Mouse (Mus musculus): Measurements from ENCODE around the gene Kalrn. TPM values are rescaled to one million over a fixed set of nuclear protein-coding genes. Genes with fewer than 3 reads are reported as not detected.
A peak's percentile ranks its signal among the peaks of the same experiment; 100 is the strongest.

Gene Kalrn
- polyA plus RNA-seq, 1 experiment from 2014 or later = 12.7 TPM

DNA sequence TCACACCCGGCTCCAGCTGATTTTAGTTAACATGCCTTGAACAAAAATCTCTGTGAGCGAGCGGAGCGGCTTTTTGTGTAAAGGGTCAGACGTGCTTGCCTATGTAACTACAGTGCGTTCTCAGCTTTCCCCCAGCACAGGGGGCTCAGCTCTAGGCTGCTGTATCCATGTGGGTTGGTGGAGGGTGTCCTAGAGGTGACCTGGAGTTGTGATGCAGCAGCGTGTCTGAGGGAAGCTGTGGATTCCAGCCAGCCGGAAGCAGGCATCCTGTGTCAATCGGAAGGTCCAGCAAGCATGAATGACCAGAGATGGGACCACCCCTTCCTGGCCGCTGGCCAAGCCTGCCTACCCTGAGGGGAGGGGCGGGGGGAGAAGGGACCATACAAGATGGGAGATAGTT lies 631.0 kb downstream of the Kalrn start:
- no peak overlapping the region for H3K9ac ChIP-seq
- H3K27me3 ChIP-seq = no peaks in the 10 kb centered on the region
- 64% methylated on average over 11 of the region's 11 CpGs for WGBS (ENCODE audit: insufficient replicate concordance)
- ATAC-seq (ENCODE audit: low read depth) (no peak), DNase-seq (no peak)
- H3K4me2 ChIP-seq = no peak overlapping the region
- no peaks in the 10 kb centered on the region for H3K9me3 ChIP-seq (replicated peaks)
- H3K4me3 ChIP-seq (replicated peaks) = no peak overlapping the region
- no peaks in the 10 kb centered on the region for H3K36me3 ChIP-seq
- no peak overlapping the region for H3K27ac ChIP-seq
- H3K4me1 ChIP-seq (replicated peaks) = peaks cover 42% of the 10 kb centered on the region

DNA sequence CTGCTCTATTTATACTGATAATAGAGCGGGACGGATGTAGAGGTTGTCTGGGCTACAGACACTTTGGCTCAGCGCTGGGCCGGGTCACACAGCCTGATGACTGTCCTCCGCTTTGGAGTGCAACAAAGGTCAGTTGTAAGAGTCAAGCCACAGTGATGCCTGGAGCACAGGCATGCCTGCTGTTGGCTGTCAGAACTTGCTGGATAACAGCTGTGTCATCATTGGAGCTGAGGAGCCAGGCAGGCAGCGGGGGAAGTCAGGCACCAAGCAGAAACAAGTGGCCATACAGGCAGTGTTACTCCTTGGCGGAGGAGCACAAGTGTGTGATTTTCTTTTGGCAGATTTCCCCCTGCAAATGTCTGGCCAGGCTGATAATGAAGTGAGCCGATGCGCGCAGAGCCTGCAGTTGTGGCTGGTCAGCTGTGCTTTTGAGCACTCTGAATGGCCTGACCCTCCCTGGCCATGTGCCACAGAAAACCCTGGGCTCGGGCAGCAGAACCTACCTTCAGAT lies 632.0 kb downstream of the Kalrn start:
- no peak overlapping the region for H3K4me3 ChIP-seq (replicated peaks)
- no peaks in the 10 kb centered on the region for H3K36me3 ChIP-seq
- H3K27ac ChIP-seq = no peak overlapping the region; the same call in 1 of the 2 replicates
- H3K27me3 ChIP-seq = no peaks in the 10 kb centered on the region
- H3K9ac ChIP-seq = no peak overlapping the region
- H3K4me2 ChIP-seq = no peak overlapping the region
- ATAC-seq (ENCODE audit: low read depth) (peak; percentile 27; the same call in 1 of the 2 replicates), DNase-seq (no peak)
- peaks cover 34% of the 10 kb centered on the region for H3K4me1 ChIP-seq (replicated peaks)
- WGBS (ENCODE audit: insufficient replicate concordance) = 37% methylated on average over 11 of the region's 11 CpGs
- H3K9me3 ChIP-seq (replicated peaks) = no peaks in the 10 kb centered on the region

DNA sequence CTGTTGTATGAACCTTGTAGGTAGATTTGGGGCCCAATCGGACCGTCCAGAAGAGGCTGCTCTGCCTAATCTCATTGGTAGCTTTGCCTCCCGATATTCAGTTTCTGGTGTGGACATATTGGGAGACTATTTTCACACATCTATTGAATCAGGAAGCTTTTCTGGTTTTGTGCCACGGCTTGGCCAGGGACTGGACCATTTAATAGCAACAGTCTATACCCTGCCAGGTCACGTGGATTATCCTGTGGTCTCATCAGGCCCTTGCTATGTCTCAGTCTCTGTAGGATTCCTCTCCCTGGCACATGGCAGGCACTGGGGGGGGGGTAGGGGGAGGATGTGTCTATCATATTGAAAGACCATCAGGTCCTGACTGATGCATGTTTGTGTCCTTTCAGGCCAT lies 633.2 kb downstream of the Kalrn start:
- H3K4me3 ChIP-seq (replicated peaks) = no peak overlapping the region
- no peaks in the 10 kb centered on the region for H3K9me3 ChIP-seq (replicated peaks)
- H3K9ac ChIP-seq = no peak overlapping the region
- no peaks in the 10 kb centered on the region for H3K27me3 ChIP-seq
- DNase-seq (no peak), ATAC-seq (ENCODE audit: low read depth) (no peak)
- H3K4me2 ChIP-seq = no peak overlapping the region
- peaks cover 27% of the 10 kb centered on the region for H3K4me1 ChIP-seq (replicated peaks)
- no peak overlapping the region for H3K27ac ChIP-seq
- WGBS (ENCODE audit: insufficient replicate concordance) = 65% methylated on average over 5 of the region's 5 CpGs
- H3K36me3 ChIP-seq = no peaks in the 10 kb centered on the region

DNA sequence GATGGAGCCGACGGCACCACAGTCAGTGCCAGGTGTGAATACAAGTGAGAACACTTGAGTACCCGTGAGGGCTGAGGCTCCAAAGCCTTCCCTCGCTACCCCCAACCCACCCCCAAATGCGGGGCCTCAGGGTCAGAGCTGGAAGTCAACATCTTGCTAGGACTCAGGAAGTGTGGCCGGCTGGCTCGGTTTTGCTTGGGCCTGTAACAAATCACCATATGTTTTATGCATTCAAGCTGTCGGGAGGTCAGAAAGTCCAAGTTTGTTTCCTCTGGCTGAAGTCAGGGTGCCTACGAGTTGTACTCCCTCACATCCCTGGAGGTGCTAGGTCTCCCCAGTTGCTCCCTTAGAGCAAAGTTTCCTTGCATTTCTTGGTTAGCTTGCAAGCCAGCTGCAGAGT lies 633.7 kb downstream of the Kalrn start:
- H3K36me3 ChIP-seq = no peaks in the 10 kb centered on the region
- ATAC-seq (ENCODE audit: low read depth) = no peak
- DNase-seq = no peak
- peaks cover 25% of the 10 kb centered on the region for H3K4me1 ChIP-seq (replicated peaks)
- no peak overlapping the region for H3K4me3 ChIP-seq (replicated peaks)
- H3K27me3 ChIP-seq = no peaks in the 10 kb centered on the region
- 53% methylated on average over 9 of the region's 9 CpGs for WGBS (ENCODE audit: insufficient replicate concordance)
- H3K27ac ChIP-seq = no peak overlapping the region
- no peak overlapping the region for H3K9ac ChIP-seq
- no peaks in the 10 kb centered on the region for H3K9me3 ChIP-seq (replicated peaks)
- no peak overlapping the region for H3K4me2 ChIP-seq

DNA sequence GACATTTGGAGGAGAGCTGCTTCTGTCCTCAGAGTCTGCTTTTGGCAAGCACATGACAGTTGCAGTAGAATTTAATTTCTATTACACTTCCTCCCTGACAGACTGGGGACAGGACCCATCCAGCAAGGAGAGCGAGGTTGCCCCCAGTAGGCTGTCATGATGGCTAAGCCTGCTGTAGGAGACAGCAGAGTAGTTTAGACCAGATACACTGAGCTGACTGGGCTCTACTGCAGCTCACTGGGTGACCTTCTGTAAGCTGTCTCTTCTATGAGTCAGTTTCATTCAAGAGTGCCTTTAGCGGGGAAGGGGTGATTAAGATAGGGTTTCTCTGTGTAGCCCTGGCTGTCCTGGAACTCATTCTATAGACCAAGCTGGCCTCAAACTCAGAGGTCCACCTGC lies 634.2 kb downstream of the Kalrn start:
- Histone ChIP-seq H3K27me3 (no peaks in the 10 kb centered on the region), H3K27ac (no peak overlapping the region)

DNA sequence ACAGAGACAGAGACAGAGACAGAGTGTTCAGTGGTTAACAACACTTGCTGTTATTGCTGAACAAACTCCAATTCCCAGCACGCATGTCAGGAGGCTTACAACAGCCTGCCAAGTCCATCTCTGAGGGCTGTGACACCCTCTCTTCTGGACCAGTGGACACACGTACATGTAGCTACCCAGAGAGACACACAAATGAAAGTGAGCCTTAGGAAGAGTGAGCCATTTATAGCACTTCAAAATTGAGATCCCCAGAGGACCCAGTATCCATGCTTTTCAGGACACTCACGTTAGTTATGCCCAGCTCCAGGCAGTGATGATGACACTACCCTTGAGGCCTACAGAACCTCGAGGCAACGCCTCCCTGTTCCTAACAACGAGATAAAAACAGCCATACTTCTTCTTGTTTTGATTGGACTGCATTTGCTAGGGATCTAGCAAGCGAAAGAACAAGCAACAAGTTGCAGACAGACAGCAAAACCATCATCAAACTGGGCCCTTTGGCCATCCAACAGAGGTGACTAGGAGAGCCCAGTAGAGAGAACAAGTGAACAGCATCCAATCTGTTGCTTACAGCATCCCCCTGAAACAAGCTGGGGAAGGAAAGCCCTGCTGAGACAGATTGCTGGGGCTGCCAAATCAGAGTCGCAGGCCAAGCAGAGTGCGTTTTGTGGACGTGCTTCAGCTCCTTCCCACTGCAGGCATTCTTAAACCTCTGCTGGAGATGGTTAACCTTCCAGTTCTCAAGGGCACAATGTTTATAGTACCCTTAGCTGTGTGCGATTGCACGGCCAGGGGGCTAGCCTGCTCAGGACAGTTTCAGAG lies 634.8 kb downstream of the Kalrn start:
- Histone ChIP-seq H3K27ac (no peak overlapping the region), H3K4me3 (replicated peaks) (no peak overlapping the region), H3K9ac (no peak overlapping the region), H3K9me3 (replicated peaks) (no peaks in the 10 kb centered on the region), H3K36me3 (no peaks in the 10 kb centered on the region), H3K27me3 (no peaks in the 10 kb centered on the region), H3K4me2 (no peak overlapping the region), H3K4me1 (replicated peaks) (peaks cover 33% of the 10 kb centered on the region)
- ATAC-seq (ENCODE audit: low read depth) (no peak), DNase-seq (no peak)
- 54% methylated on average over 12 of the region's 12 CpGs for WGBS (ENCODE audit: insufficient replicate concordance)

More for the DNA sequence above, 634.2 kb downstream of the Kalrn start:
- Histone ChIP-seq H3K4me1 (replicated peaks) (peaks cover 30% of the 10 kb centered on the region), H3K9ac (no peak overlapping the region), H3K4me3 (replicated peaks) (no peak overlapping the region), H3K4me2 (no peak overlapping the region), H3K9me3 (replicated peaks) (no peaks in the 10 kb centered on the region), H3K36me3 (no peaks in the 10 kb centered on the region)
- ATAC-seq (ENCODE audit: low read depth) = no peak
- WGBS (ENCODE audit: insufficient replicate concordance) = 67% methylated on average over 2 of the region's 2 CpGs
- DNase-seq = no peak

DNA sequence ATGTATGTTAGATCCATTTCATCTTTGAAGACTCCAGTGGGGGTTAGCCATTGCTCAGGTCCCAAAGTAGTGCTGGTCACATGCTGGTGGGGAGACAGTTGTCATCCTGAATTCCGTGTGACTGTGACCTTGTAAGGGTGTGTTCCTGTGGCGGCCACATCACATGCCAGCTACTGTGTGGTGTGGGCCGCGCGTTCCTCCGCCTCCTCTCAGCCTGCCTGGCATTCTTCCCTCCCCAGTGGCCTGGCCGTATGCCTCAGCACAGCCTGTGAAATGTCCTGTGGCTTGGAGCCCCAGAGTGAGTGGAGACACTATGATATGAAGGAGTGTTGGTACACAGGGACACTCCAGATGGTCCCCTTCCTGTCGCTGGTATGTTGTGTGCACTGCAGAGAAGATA lies 635.8 kb downstream of the Kalrn start:
- 40% methylated on average over 8 of the region's 8 CpGs for WGBS (ENCODE audit: insufficient replicate concordance)

DNA sequence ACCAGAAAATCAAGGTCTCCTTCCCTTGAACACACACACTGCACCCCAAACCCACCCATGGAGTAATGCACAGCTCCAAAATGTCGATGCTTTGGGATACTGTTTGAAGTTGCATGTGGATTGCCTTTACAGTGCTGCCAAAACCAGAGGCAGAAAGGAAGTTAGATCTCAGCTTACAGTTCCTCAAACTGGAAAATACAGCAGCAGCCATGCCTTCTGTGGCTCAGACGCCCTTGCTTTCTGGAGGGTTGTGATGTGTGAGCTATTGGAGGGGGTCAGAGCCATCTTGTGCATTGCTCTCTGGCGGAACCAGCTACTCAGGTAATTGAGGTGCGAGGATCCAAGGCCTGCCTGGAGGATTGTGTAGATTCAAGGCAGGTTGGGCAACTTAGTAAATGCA lies 636.4 kb downstream of the Kalrn start:
- no peak overlapping the region for H3K9ac ChIP-seq
- no peak overlapping the region for H3K4me2 ChIP-seq
- 53% methylated on average over 4 of the region's 4 CpGs for WGBS (ENCODE audit: insufficient replicate concordance)
- no peaks in the 10 kb centered on the region for H3K36me3 ChIP-seq
- H3K4me3 ChIP-seq (replicated peaks) = no peak overlapping the region
- H3K27me3 ChIP-seq = no peaks in the 10 kb centered on the region
- no peak overlapping the region for H3K27ac ChIP-seq
- no peaks in the 10 kb centered on the region for H3K9me3 ChIP-seq (replicated peaks)
- DNase-seq (no peak), ATAC-seq (ENCODE audit: low read depth) (no peak)
- H3K4me1 ChIP-seq (replicated peaks) = peaks cover 32% of the 10 kb centered on the region

More for the DNA sequence above, 635.8 kb downstream of the Kalrn start:
- no peak for ATAC-seq (ENCODE audit: low read depth)
- no peak overlapping the region for H3K27ac ChIP-seq
- no peaks in the 10 kb centered on the region for H3K36me3 ChIP-seq
- H3K4me3 ChIP-seq (replicated peaks) = no peak overlapping the region
- no peak overlapping the region for H3K9ac ChIP-seq
- no peaks in the 10 kb centered on the region for H3K27me3 ChIP-seq
- H3K9me3 ChIP-seq (replicated peaks) = no peaks in the 10 kb centered on the region
- no peak overlapping the region for H3K4me2 ChIP-seq
- no peak for DNase-seq
- peaks cover 32% of the 10 kb centered on the region for H3K4me1 ChIP-seq (replicated peaks)

DNA sequence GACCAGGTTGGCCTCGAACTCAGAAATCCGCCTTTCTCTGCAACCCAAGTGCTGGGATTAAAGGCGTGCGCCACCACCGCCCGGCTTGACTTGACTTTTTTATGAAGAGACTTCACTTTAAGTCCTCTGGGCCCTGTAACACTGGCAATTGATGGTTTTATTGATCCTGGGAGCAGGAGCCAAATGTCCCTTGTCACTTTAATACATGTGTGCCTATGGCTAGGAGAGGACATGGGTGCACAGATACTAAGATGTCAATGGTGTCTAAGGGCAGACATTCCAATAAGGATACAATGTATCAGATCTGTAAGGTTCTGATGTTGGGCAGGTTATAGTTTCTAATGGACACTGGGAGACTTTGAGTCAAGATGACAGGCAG lies 637.9 kb downstream of the Kalrn start:
- DNase-seq (no peak), ATAC-seq (ENCODE audit: low read depth) (no peak)
- 84% methylated on average over 6 of the region's 6 CpGs for WGBS (ENCODE audit: insufficient replicate concordance)
- Histone ChIP-seq H3K4me2 (no peak overlapping the region), H3K4me3 (replicated peaks) (no peak overlapping the region), H3K36me3 (no peaks in the 10 kb centered on the region), H3K4me1 (replicated peaks) (peaks cover 28% of the 10 kb centered on the region), H3K9ac (no peak overlapping the region), H3K9me3 (replicated peaks) (no peaks in the 10 kb centered on the region), H3K27ac (no peak overlapping the region), H3K27me3 (no peaks in the 10 kb centered on the region)

DNA sequence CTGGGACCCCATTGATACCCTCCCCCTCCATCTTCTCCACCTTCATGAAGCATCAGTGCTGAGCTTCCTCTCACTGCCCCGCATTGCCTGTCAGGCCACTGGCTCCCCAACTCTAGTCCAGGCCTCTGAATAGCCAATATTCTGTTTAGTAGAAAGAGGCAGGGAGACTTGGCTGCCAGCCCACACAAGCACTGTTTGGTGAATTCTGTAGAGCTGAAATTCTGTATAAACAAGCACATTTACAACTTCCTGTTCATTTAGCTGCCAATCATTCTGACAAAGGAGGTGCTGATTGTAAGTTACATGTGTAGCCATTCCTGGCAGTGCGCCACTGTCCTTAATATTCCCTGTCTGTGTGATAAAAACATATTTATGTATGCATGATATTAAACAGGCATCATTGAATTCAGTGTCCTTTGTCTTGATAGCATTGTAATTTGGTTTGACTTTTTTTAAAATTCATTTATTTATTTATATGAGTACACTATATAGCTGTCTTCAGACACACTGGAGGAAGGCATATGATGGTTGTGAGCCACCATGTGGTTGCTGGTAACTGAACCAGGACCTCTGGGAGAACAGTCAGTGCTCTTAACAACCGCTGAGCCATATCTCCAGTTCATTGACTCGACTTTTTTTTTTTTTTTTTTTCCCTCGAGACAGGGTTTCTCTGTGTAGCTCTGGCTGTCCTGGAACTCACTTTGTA lies 638.5 kb downstream of the Kalrn start:
- Histone ChIP-seq H3K27me3 (no peaks in the 10 kb centered on the region), H3K9me3 (replicated peaks) (no peaks in the 10 kb centered on the region), H3K9ac (no peak overlapping the region), H3K4me3 (replicated peaks) (no peak overlapping the region), H3K27ac (peak overlapping the region; percentile 44; the same call in 1 of the 2 replicates), H3K36me3 (no peaks in the 10 kb centered on the region), H3K4me2 (no peak overlapping the region), H3K4me1 (replicated peaks) (peaks cover 28% of the 10 kb centered on the region)
- no peak for DNase-seq
- 46% methylated on average over 5 of the region's 5 CpGs for WGBS (ENCODE audit: insufficient replicate concordance)
- no peak for ATAC-seq (ENCODE audit: low read depth)

DNA sequence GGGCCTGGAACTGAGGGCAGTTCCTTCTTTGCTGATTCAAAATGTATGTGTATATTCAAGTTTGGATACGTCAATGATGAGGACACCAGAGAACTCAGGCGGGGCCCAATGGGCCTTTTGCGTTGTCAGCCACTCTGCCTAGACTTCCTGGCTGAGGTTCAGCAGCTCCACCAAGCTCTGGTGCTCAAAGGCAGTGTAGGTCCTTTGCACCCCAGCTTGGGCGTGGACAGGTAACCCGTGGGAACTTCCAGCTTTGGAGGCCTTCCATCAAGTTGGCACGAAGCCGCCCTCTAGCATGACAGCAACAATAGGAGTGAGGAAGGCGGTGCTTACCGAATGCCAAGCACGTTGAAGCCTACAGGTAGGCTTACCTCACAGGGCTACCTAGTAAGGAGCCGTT lies 639.9 kb downstream of the Kalrn start:
- no peak for DNase-seq
- no peak overlapping the region for H3K27ac ChIP-seq
- WGBS (ENCODE audit: insufficient replicate concordance) = 80% methylated on average over 11 of the region's 11 CpGs

More for the DNA sequence above, 639.9 kb downstream of the Kalrn start:
- H3K4me1 ChIP-seq (replicated peaks) = peaks cover 32% of the 10 kb centered on the region
- no peak for ATAC-seq (ENCODE audit: low read depth)
- H3K27me3 ChIP-seq = no peaks in the 10 kb centered on the region
- no peaks in the 10 kb centered on the region for H3K9me3 ChIP-seq (replicated peaks)
- H3K4me2 ChIP-seq = no peak overlapping the region
- no peak overlapping the region for H3K9ac ChIP-seq
- no peaks in the 10 kb centered on the region for H3K36me3 ChIP-seq
- H3K4me3 ChIP-seq (replicated peaks) = no peak overlapping the region

All from liver, embryonic 13.5 days (tissue).